Mouse (Mus musculus) kidney, embryonic 16.5 days (tissue): ENCODE measurements around the gene Metap1d. TPM values are rescaled to one million over a fixed set of nuclear protein-coding genes. Genes with fewer than 3 reads are reported as not detected.

Experiments
- ATAC-seq: fragments of 200-750 bp; cut with Nextera tagmentation; 2 replicates; pipeline ENCODE4 v1.8.0; 2017; ENCODE audit warnings: moderate TSS enrichment; ENCODE audit not compliant: low FRiP score, low TSS enrichment
- H3K27ac ChIP-seq: fragments of 300-500 bp; sonication (generic); 2 replicates; pipeline ENCODE4 v1.5.1; 2014; ENCODE audit warnings: low read length
- H3K27me3 ChIP-seq: fragments of 300-500 bp; sonication (generic); 2 replicates; pipeline ENCODE4 v1.6.1; 2014; ENCODE audit warnings: low read length, control low read depth, mixed read lengths; ENCODE audit not compliant: insufficient read depth
- H3K36me3 ChIP-seq: fragments of 300-500 bp; sonication (generic); 2 replicates; pipeline ENCODE4 v1.6.1; 2014; ENCODE audit warnings: low read length, control low read depth, mixed read lengths; ENCODE audit not compliant: insufficient read depth
- H3K4me1 ChIP-seq: fragments of 300-500 bp; sonication (generic); 2 replicates; pipeline ENCODE4 v1.6.1; 2014; ENCODE audit warnings: low read length, control low read depth, mixed read lengths; ENCODE audit not compliant: insufficient read depth
- H3K4me2 ChIP-seq: fragments of 300-500 bp; sonication (generic); replicated peaks from 2 replicates; pipeline ENCODE4 v1.6.1; 2014; ENCODE audit warnings: low read depth, low read length
- H3K4me3 ChIP-seq: fragments of 300-500 bp; sonication (generic); 2 replicates; pipeline ENCODE4 v1.5.1; 2014; ENCODE audit warnings: mild to moderate bottlenecking, low read length
- H3K9ac ChIP-seq: fragments of 300-500 bp; sonication (generic); replicated peaks from 2 replicates; pipeline ENCODE4 v1.6.1; 2014; ENCODE audit warnings: low read length
- H3K9me3 ChIP-seq: fragments of 300-500 bp; sonication (generic); 2 replicates; pipeline ENCODE4 v1.6.1; 2016; ENCODE audit warnings: low read length, control low read depth
- WGBS: fragments of 180-500 bp; shearing (Covaris S2); extraction: QIAGEN DNeasy Blood & Tissue Kit; methylation state at CpG from one replicate; pipeline ENCODE4 v1.1.7; 2014; 5-methylcytosine and 5-hydroxymethylcytosine counted together
- polyA plus RNA-seq: library from polyadenylated mRNA; unstranded; fragments of >200 nt; fragmentation: Nextera tagmentation; extraction: Ambion mirVana; gene quantifications from 2 replicates; pipeline ENCODE4 v1.2.1, GENCODE M21; 2015

Gene Metap1d
- polyA plus RNA-seq, 1 experiment from 2014 or later = 46.9 TPM

GRCm38 (mm10) chr2:71547829-71548228, 94.8 kb downstream of the Metap1d start:
- H3K9ac ChIP-seq = no peak overlapping the region
- no peak for ATAC-seq
- WGBS = 1% methylated on average over 8 of the region's 8 CpGs
- no peak overlapping the region for H3K4me2 ChIP-seq
- peaks cover 93% of the 10 kb centered on the region for H3K27me3 ChIP-seq
- H3K27ac ChIP-seq = no peak overlapping the region
- no peaks in the 10 kb centered on the region for H3K36me3 ChIP-seq
- H3K4me1 ChIP-seq = peaks cover 27% of the 10 kb centered on the region
- H3K4me3 ChIP-seq = no peak overlapping the region
- no peaks in the 10 kb centered on the region for H3K9me3 ChIP-seq

- Histone ChIP-seq H3K4me1 (peaks cover 17% of the 10 kb centered on the region), H3K4me3 (no peak overlapping the region), H3K4me2 (no peak overlapping the region), H3K27ac (no peak overlapping the region), H3K27me3 (peaks cover 89% of the 10 kb centered on the region), H3K9ac (no peak overlapping the region), H3K36me3 (no peaks in the 10 kb centered on the region), H3K9me3 (no peaks in the 10 kb centered on the region)
- ATAC-seq = no peak
- WGBS = 21% methylated on average over 3 of the region's 3 CpGs
These were observed 97.3 kb downstream of the Metap1d start for GRCm38 (mm10) chr2:71550330-71550729.

DNA sequence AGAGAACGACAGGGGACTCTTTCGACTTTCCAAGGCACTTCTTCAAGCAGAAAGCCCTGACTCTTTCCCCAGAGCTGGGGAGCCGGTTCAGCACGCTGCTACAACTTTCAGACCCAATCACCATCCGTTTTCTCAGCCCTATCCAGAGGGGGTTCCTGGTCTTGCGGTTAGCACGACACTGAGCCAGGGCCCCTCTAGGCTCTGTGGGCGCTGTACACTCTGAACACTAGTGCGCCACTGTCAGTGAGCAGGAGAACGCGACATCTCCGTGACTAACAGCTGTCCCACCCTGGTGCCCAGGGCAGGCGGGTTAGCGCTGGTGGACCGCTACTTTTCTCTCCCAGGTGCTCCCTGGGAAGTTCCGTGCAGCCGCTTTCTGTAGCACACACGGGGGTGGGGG, 98.6 kb downstream of the Metap1d start:
- Histone ChIP-seq H3K4me1 (peaks cover 3% of the 10 kb centered on the region; the same call in 1 of the 2 replicates), H3K9ac (no peak overlapping the region), H3K27ac (no peak overlapping the region), H3K4me3 (no peak overlapping the region), H3K27me3 (peaks cover 76% of the 10 kb centered on the region), H3K9me3 (peaks cover 4% of the 10 kb centered on the region; the same call in 1 of the 2 replicates), H3K36me3 (no peaks in the 10 kb centered on the region), H3K4me2 (no peak overlapping the region)
- ATAC-seq = no peak
- 2% methylated on average over 18 of the region's 18 CpGs for WGBS

GRCm38 (mm10) chr2:71556071-71556470, 103.0 kb downstream of the Metap1d start:
- no peak overlapping the region for H3K27ac ChIP-seq
- no peak overlapping the region for H3K9ac ChIP-seq
- peaks cover 15% of the 10 kb centered on the region; the same call in 1 of the 2 replicates for H3K9me3 ChIP-seq
- H3K4me2 ChIP-seq = no peak overlapping the region
- ATAC-seq = no peak
- H3K4me3 ChIP-seq = no peak overlapping the region
- WGBS = 70% methylated on average over 5 of the region's 5 CpGs
- peaks cover 40% of the 10 kb centered on the region for H3K27me3 ChIP-seq
- 0 out of 2 replicates have a peak, but pooled peaks cover 3% of the 10 kb centered on the region for H3K36me3 ChIP-seq
- no peaks in the 10 kb centered on the region for H3K4me1 ChIP-seq

DNA sequence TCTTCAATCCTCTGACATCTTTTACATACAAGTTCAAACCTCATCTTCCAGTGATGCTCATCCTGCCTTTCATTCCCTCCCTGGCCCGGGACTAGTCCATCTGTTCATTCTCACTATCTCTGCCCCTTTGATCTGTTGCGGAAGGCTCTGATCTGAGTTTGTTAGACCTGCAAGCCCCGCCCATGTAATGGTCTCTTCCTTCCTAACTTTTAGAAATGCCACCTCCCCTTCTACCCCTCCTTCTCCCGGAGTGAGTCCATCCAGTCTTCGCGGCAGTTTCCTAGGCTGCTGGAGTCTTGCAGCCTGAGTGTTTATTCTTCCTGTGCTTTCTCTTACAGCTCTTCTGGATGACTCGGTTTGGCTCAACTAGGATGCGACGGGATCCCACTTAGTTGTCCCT, 113.4 kb downstream of the Metap1d start:
- no peak overlapping the region for H3K27ac ChIP-seq
- H3K27me3 ChIP-seq = no peaks in the 10 kb centered on the region
- no peaks in the 10 kb centered on the region for H3K36me3 ChIP-seq
- no peak overlapping the region for H3K4me3 ChIP-seq
- 72% methylated on average over 9 of the region's 9 CpGs for WGBS
- H3K9me3 ChIP-seq = no peaks in the 10 kb centered on the region
- H3K4me2 ChIP-seq = no peak overlapping the region
- no peak for ATAC-seq
- no peak overlapping the region for H3K9ac ChIP-seq
- no peaks in the 10 kb centered on the region for H3K4me1 ChIP-seq

- WGBS = 69% methylated on average over 4 of the region's 4 CpGs
- no peaks in the 10 kb centered on the region for H3K4me1 ChIP-seq
- no peak overlapping the region for H3K4me3 ChIP-seq
- no peaks in the 10 kb centered on the region for H3K36me3 ChIP-seq
- H3K27me3 ChIP-seq = peaks cover 3% of the 10 kb centered on the region; the same call in 1 of the 2 replicates
- no peaks in the 10 kb centered on the region for H3K9me3 ChIP-seq
- H3K27ac ChIP-seq = no peak overlapping the region
- H3K9ac ChIP-seq = no peak overlapping the region
- ATAC-seq = no peak
- H3K4me2 ChIP-seq = no peak overlapping the region
These were observed 120.7 kb downstream of the Metap1d start for GRCm38 (mm10) chr2:71573736-71574135.

Other genes with a start within 250 kb of the Metap1d start
- 76.1 and 85.8 TPM in 2 replicates for gene Dync1i2, start 241.6 kb upstream of the Metap1d start, polyA plus RNA-seq
- 50.3 and 53.3 TPM in 2 replicates for gene Slc25a12, start 85.5 kb upstream of the Metap1d start, polyA plus RNA-seq
- 129 and 134 TPM in 2 replicates for gene Hat1, start 64.3 kb upstream of the Metap1d start, polyA plus RNA-seq
- gene Dlx1, start 74.8 kb downstream of the Metap1d start, polyA plus RNA-seq = 0.12 TPM in 1 of 2 replicates, not detected in the other
- not detected in 2 replicates for gene Dlx2, start 93.5 kb downstream of the Metap1d start, polyA plus RNA-seq